Mouse (Mus musculus): ENCODE data around the gene Celsr2. TPM values are rescaled to one million over a fixed set of nuclear protein-coding genes. Genes with fewer than 3 reads are reported as not detected.

Gene Celsr2
- polyA plus RNA-seq, 1 experiment from 2014 or later: 12.4 TPM

DNA sequence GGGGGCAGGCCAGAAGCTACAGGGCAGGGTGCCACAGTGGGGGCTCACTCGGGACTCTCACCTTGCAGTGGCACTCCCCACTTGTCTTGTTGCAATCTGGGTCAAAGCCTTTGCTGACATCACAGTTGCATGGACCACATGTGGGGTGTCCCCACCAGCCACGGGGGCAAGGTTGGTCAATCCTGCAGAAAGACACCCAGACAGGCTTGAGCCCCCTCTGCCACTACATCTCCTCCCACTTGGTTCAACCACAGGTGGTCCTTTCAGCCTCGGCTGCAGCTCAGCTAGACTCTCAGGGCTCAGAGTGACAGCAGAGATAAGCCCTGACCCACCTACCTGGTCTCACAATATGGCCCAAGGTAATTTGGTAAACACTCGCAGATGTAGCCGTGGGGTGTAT lies 14.9 kb downstream of the Celsr2 start:
- Histone ChIP-seq H3K36me3 (replicated peaks; ENCODE audit: control insufficient read depth, insufficient read depth, low read depth, low read length) (no peaks in the 10 kb centered on the region; the same call in 1 of the 2 replicates), H3K27ac (replicated peaks; ENCODE audit: low read depth, low read length) (no peak overlapping the region), H3K4me3 (ENCODE audit: low read depth, low read length) (no peak overlapping the region), H3K4me1 (ENCODE audit: control insufficient read depth, insufficient read depth, low read length) (no peaks in the 10 kb centered on the region), H3K9ac (replicated peaks; ENCODE audit: low read length) (no peak overlapping the region), H3K4me2 (ENCODE audit: low read depth, low read length) (no peak overlapping the region), H3K27me3 (ENCODE audit: control insufficient read depth, insufficient read depth, low read length) (no peaks in the 10 kb centered on the region), H3K9me3 (replicated peaks; ENCODE audit: control insufficient read depth, low read length) (no peaks in the 10 kb centered on the region)
- ATAC-seq (replicated peaks; ENCODE audit: insufficient number of reproducible peaks, low FRiP score, low TSS enrichment, low read depth) (no peak), DNase-seq (ENCODE audit: low spot score) (no peak)
- 81% methylated on average over 5 of the region's 5 CpGs for WGBS

DNA sequence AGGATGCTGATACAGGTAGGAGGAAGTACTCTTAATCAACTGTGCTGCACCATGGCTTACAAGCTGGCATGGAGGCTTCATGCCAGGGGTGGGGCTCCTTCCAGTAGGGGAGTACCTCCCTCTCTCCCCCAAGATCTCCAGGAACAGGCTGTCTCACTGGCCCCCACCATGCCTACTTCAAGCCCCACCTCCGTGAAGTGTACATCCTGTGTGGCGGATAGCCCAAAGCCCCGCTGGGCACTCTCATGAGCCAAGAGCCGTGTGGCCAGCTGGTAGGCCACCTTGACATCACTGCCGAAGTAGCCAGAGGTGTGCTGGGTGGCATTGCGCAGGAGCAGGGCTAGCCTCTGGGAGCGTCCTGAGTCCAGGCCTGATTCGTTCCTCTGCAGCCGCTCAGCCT lies 17.1 kb downstream of the Celsr2 start:
- no peak overlapping the region for H3K4me2 ChIP-seq (ENCODE audit: low read depth, low read length)
- DNase-seq (ENCODE audit: low spot score): no peak
- H3K9ac ChIP-seq (replicated peaks; ENCODE audit: low read length): no peak overlapping the region
- no peaks in the 10 kb centered on the region for H3K27me3 ChIP-seq (ENCODE audit: control insufficient read depth, insufficient read depth, low read length)
- 90% methylated on average over 9 of the region's 9 CpGs for WGBS
- no peak overlapping the region for H3K4me3 ChIP-seq (ENCODE audit: low read depth, low read length)
- no peaks in the 10 kb centered on the region; the same call in 1 of the 2 replicates for H3K36me3 ChIP-seq (replicated peaks; ENCODE audit: control insufficient read depth, insufficient read depth, low read depth, low read length)
- H3K27ac ChIP-seq (replicated peaks; ENCODE audit: low read depth, low read length): no peak overlapping the region
- H3K4me1 ChIP-seq (ENCODE audit: control insufficient read depth, insufficient read depth, low read length): no peaks in the 10 kb centered on the region
- H3K9me3 ChIP-seq (replicated peaks; ENCODE audit: control insufficient read depth, low read length): no peaks in the 10 kb centered on the region
- no peak for ATAC-seq (replicated peaks; ENCODE audit: insufficient number of reproducible peaks, low FRiP score, low TSS enrichment, low read depth)

DNA sequence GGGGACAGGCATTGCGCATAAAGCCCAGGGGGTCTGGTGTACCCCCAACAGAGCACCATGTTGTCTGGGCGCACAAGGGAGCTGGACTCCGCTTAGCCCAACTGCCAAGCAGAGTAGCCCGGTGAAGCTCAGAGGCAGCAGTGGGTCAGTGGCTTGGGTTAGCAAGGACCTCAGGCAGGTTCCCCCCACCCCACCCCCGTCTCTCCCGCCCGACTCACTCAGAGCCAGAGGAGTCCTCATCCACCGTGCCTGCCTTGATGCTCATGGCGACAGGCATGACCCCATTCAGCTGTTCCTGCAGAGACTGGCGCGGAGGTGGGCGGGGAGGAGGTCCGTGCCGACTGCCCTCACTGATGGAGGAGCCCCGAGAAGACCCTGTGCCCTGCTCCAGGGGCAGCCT lies 22.6 kb downstream of the Celsr2 start:
- H3K36me3 ChIP-seq (replicated peaks; ENCODE audit: control insufficient read depth, insufficient read depth, low read depth, low read length): no peaks in the 10 kb centered on the region
- DNase-seq (ENCODE audit: low spot score) (no peak), ATAC-seq (replicated peaks; ENCODE audit: insufficient number of reproducible peaks, low FRiP score, low TSS enrichment, low read depth) (no peak)
- H3K27me3 ChIP-seq (ENCODE audit: control insufficient read depth, insufficient read depth, low read length): no peaks in the 10 kb centered on the region
- H3K4me3 ChIP-seq (ENCODE audit: low read depth, low read length): no peak overlapping the region
- no peaks in the 10 kb centered on the region; the same call in 1 of the 2 replicates for H3K4me1 ChIP-seq (ENCODE audit: control insufficient read depth, insufficient read depth, low read length)
- WGBS: 45% methylated on average over 13 of the region's 15 CpGs
- 0 out of 2 replicates have a peak overlapping the region, but pooled peaks have one; percentile 8 for H3K27ac ChIP-seq (replicated peaks; ENCODE audit: low read depth, low read length)
- H3K4me2 ChIP-seq (ENCODE audit: low read depth, low read length): no peak overlapping the region
- H3K9ac ChIP-seq (replicated peaks; ENCODE audit: low read length): peak overlapping the region; percentile 13; the same call in 1 of the 2 replicates
- no peaks in the 10 kb centered on the region for H3K9me3 ChIP-seq (replicated peaks; ENCODE audit: control insufficient read depth, low read length)

DNA sequence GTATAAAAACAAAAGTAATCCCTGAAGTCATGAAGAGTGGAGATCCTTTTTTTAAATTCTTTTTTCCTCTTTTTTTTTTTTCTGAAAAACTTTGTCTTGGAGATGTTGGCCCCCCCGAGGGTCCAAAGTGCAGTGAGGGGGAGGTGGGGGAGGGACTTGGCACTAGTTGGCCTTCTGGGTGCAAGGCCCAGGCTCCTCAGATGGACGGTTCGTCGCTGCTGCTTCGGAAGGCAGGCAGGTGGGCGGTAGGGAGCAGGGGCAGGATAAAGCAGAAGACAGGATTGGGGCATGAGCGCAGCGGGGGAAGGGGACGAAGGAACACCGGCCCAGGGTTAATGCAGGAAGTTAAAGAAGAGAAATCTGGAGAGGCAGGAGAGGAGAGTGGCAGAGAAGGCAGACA lies 23.1 kb downstream of the Celsr2 start:
- ATAC-seq (replicated peaks; ENCODE audit: insufficient number of reproducible peaks, low FRiP score, low TSS enrichment, low read depth): no peak
- 7% methylated on average over 10 of the region's 10 CpGs for WGBS
- no peaks in the 10 kb centered on the region for H3K27me3 ChIP-seq (ENCODE audit: control insufficient read depth, insufficient read depth, low read length)
- no peaks in the 10 kb centered on the region for H3K9me3 ChIP-seq (replicated peaks; ENCODE audit: control insufficient read depth, low read length)
- H3K4me1 ChIP-seq (ENCODE audit: control insufficient read depth, insufficient read depth, low read length): no peaks in the 10 kb centered on the region; the same call in 1 of the 2 replicates
- no peaks in the 10 kb centered on the region for H3K36me3 ChIP-seq (replicated peaks; ENCODE audit: control insufficient read depth, insufficient read depth, low read depth, low read length)
- H3K4me3 ChIP-seq (ENCODE audit: low read depth, low read length): no peak overlapping the region
- no peak overlapping the region for H3K4me2 ChIP-seq (ENCODE audit: low read depth, low read length)
- no peak for DNase-seq (ENCODE audit: low spot score)
- H3K9ac ChIP-seq (replicated peaks; ENCODE audit: low read length): peak overlapping the region; percentile 13; the same call in 1 of the 2 replicates
- H3K27ac ChIP-seq (replicated peaks; ENCODE audit: low read depth, low read length): 0 out of 2 replicates have a peak overlapping the region, but pooled peaks have one; percentile 8

DNA sequence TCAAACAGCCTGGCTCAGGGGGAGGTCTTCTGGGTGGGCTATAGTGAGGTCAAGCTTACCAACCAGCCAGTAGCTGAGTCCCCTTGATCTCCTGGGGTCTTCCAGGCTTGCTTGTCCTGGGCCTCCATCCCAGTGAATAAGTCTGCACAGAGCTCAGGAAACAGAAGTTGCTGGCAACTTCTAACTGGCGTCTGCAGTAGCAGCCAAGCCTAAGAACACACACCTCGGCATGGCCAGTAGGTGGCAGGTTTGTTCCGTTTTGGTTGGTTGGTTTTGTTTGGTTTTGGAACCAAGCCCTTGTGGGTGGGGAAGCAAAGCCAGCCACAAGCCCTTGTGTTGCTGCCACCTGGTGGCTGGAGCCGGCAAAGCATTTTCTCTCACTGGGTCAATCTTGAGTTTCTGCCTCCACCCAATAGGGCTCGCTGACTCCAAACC lies 26.2 kb downstream of the Celsr2 start:
- Histone ChIP-seq H3K36me3 (replicated peaks; ENCODE audit: control insufficient read depth, insufficient read depth, low read depth, low read length) (no peaks in the 10 kb centered on the region; the same call in 1 of the 2 replicates), H3K4me1 (ENCODE audit: control insufficient read depth, insufficient read depth, low read length) (peaks cover 4% of the 10 kb centered on the region)
- 0% methylated on average over 5 of the region's 5 CpGs for WGBS

DNA sequence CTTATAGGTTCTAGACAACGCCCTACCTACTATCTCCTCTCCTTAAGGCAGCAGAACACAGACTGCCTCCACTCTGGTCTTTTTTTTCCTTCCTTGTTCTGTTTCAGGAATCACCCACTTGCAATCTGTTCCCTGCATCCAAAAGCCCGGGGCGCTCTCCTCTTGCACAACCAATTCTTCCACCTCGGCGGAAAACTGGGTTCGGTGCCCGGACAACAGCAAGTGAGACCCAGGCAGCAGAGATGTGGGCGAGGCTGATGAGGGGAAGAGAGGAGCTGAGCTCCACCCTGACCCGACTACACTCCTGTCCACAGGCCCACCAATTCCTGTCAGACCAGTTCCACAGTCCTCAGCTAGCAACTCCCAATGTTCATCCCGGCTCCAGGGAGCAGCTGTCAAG lies 29.2 kb downstream of the Celsr2 start:
- Histone ChIP-seq H3K27me3 (ENCODE audit: control insufficient read depth, insufficient read depth, low read length) (no peaks in the 10 kb centered on the region), H3K36me3 (replicated peaks; ENCODE audit: control insufficient read depth, insufficient read depth, low read depth, low read length) (no peaks in the 10 kb centered on the region; the same call in 1 of the 2 replicates), H3K9me3 (replicated peaks; ENCODE audit: control insufficient read depth, low read length) (no peaks in the 10 kb centered on the region), H3K4me1 (ENCODE audit: control insufficient read depth, insufficient read depth, low read length) (peaks cover 4% of the 10 kb centered on the region), H3K9ac (replicated peaks; ENCODE audit: low read length) (no peak overlapping the region), H3K27ac (replicated peaks; ENCODE audit: low read depth, low read length) (no peak overlapping the region), H3K4me3 (ENCODE audit: low read depth, low read length) (no peak overlapping the region), H3K4me2 (ENCODE audit: low read depth, low read length) (no peak overlapping the region)
- ATAC-seq (replicated peaks; ENCODE audit: insufficient number of reproducible peaks, low FRiP score, low TSS enrichment, low read depth) (no peak), DNase-seq (ENCODE audit: low spot score) (no peak)
- 90% methylated on average over 10 of the region's 10 CpGs for WGBS

More for the DNA sequence above, 26.2 kb downstream of the Celsr2 start:
- Histone ChIP-seq H3K27ac (replicated peaks; ENCODE audit: low read depth, low read length) (peak overlapping the region; percentile 30), H3K9ac (replicated peaks; ENCODE audit: low read length) (peak overlapping the region; percentile 29; the same call in 1 of the 2 replicates), H3K4me3 (ENCODE audit: low read depth, low read length) (no peak overlapping the region), H3K27me3 (ENCODE audit: control insufficient read depth, insufficient read depth, low read length) (no peaks in the 10 kb centered on the region), H3K9me3 (replicated peaks; ENCODE audit: control insufficient read depth, low read length) (no peaks in the 10 kb centered on the region), H3K4me2 (ENCODE audit: low read depth, low read length) (no peak overlapping the region)
- DNase-seq (ENCODE audit: low spot score): peak; percentile 99
- ATAC-seq (replicated peaks; ENCODE audit: insufficient number of reproducible peaks, low FRiP score, low TSS enrichment, low read depth): peak; percentile 22

DNA sequence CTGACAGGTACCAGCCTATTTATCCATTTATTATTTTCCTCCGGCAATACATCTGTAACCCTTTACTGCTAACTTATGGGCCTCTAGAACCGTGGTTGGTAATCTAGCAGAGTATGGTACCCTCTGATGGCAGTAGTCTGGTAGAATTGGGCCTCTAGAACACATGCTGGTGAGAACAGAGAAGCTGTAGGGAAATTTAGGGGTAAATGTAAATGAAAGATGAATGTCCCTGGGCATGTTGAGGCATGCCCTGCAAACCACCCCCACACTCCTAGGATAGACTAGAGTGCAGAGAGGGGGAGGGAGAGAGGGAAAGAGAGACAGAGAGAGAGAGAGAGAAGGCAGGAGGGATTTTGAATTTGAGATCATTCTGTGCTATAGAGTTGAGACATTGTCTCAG lies 30.9 kb downstream of the Celsr2 start:
- no peaks in the 10 kb centered on the region for H3K9me3 ChIP-seq (replicated peaks; ENCODE audit: control insufficient read depth, low read length)
- peaks cover 4% of the 10 kb centered on the region for H3K4me1 ChIP-seq (ENCODE audit: control insufficient read depth, insufficient read depth, low read length)
- peak overlapping the region; percentile 47 for H3K4me3 ChIP-seq (ENCODE audit: low read depth, low read length)
- peak overlapping the region; percentile 55; the same call in 1 of the 2 replicates for H3K9ac ChIP-seq (replicated peaks; ENCODE audit: low read length)
- H3K27ac ChIP-seq (replicated peaks; ENCODE audit: low read depth, low read length): no peak overlapping the region
- ATAC-seq (replicated peaks; ENCODE audit: insufficient number of reproducible peaks, low FRiP score, low TSS enrichment, low read depth) (no peak), DNase-seq (ENCODE audit: low spot score) (no peak)
- WGBS: 36% methylated on average over 2 of the region's 2 CpGs
- H3K4me2 ChIP-seq (ENCODE audit: low read depth, low read length): peak overlapping the region; percentile 54
- no peaks in the 10 kb centered on the region for H3K27me3 ChIP-seq (ENCODE audit: control insufficient read depth, insufficient read depth, low read length)
- no peaks in the 10 kb centered on the region; the same call in 1 of the 2 replicates for H3K36me3 ChIP-seq (replicated peaks; ENCODE audit: control insufficient read depth, insufficient read depth, low read depth, low read length)

DNA sequence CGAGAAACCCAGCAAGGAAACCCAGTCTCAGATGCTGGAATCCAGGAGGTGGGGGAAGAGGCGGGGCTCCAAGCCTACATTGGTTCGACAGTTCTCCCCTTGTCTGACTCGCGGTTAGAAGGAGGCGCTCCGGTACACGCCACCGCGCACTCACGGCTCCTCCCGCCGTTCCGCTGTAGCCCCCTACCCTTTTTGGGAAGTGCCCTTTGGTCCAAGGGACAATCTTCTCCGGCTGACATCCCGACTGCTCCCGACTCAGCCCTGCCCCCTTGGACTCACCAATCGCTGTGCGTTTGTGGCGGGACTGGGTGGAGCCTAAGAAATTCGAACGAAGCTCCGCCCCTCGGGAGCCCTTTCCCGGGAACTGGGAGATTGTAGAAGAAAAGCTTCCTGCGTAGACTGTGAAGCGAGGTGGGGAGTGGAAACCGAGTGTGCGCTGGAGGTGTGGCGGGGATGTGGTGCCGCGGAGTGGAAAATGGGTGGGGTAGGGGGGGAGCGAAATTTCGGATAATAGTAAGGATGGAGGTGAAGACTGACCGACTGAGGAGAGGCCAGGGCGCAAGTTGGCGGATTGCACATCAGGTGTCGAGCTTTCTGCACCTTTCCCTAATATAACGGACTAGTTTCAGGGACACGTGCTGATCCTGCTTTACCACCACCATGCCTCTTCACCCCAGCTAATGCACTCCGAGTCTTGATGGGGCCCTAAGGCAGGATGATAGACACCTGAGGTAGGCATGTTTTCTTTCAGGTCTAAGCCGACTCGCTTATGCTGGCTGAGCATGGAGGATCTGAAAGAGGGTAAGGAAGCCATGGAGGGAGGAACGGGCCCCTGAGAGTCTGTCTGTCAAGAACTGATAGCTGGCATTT lies 31.6 kb downstream of the Celsr2 start, which contains the start of gene Psrc1:
TSS of gene Psrc1 (plus strand) at position 355 of the 870 bp plus-strand sequence.
- Histone ChIP-seq H3K9me3 (replicated peaks; ENCODE audit: control insufficient read depth, low read length) (no peaks in the 10 kb centered on the region), H3K9ac (replicated peaks; ENCODE audit: low read length) (peak within 1 kb of the TSS; percentile 55), H3K4me1 (ENCODE audit: control insufficient read depth, insufficient read depth, low read length) (peaks cover 4% of the 10 kb centered on the region), H3K27me3 (ENCODE audit: control insufficient read depth, insufficient read depth, low read length) (no peaks in the 10 kb centered on the region), H3K4me2 (ENCODE audit: low read depth, low read length) (peak within 1 kb of the TSS; percentile 54), H3K36me3 (replicated peaks; ENCODE audit: control insufficient read depth, insufficient read depth, low read depth, low read length) (no peaks in the 10 kb centered on the region; the same call in 1 of the 2 replicates), H3K27ac (replicated peaks; ENCODE audit: low read depth, low read length) (peak within 1 kb of the TSS; percentile 60; the same call in 1 of the 2 replicates), H3K4me3 (ENCODE audit: low read depth, low read length) (peak within 1 kb of the TSS; percentile 47)
- ATAC-seq (replicated peaks; ENCODE audit: insufficient number of reproducible peaks, low FRiP score, low TSS enrichment, low read depth): peak; percentile 83
- DNase-seq (ENCODE audit: low spot score): peak; percentile 97
- 2% methylated on average over 44 of the region's 44 CpGs for WGBS

Measured in embryonic facial prominence, embryonic 11.5 days (tissue).